Mouse (Mus musculus): ENCODE results near the gene Mgat5. TPM values are rescaled to one million over a fixed set of nuclear protein-coding genes. Genes with fewer than 3 reads are reported as not detected.

The Mgat5 gene
- polyA plus RNA-seq, 1 experiment: under 0.01 TPM

DNA sequence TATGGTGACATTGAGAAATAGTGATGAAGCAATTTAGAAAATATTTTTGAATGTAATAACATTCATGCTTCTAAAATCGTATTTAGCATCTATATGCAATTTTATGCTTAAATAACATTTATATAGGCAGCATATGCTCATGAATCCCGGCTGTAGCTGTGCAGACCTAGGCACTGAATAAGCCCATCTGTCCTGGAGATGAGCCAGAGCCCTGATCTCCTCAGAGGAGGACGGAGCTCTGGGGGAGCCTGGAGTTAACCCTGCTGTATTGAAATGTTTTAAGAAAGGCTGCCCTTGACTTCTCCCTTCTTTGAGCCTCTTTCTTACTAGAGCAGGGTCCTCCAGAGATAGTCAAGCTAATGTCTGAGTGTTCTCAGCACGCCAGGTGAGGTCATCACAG lies 217.8 kb downstream of the Mgat5 start:
- H3K4me1 ChIP-seq (ENCODE audit: control insufficient read depth): no peaks in the 10 kb centered on the region
- no peak for TF ChIP-seq TAL1 (IDR thresholded peaks at IDR 0.05; ENCODE audit: low read length)
- no peak for TF ChIP-seq GATA1 (IDR thresholded peaks at IDR 0.05; ENCODE audit: low read length)
- no peaks in the 10 kb centered on the region for H3K27me3 ChIP-seq (ENCODE audit: control insufficient read depth)
- no peaks in the 10 kb centered on the region for H3K36me3 ChIP-seq (ENCODE audit: control insufficient read depth)
- no peak overlapping the region for H3K4me3 ChIP-seq (replicated peaks)
- no peaks in the 10 kb centered on the region for H3K9me3 ChIP-seq (ENCODE audit: control insufficient read depth, low read length)

DNA sequence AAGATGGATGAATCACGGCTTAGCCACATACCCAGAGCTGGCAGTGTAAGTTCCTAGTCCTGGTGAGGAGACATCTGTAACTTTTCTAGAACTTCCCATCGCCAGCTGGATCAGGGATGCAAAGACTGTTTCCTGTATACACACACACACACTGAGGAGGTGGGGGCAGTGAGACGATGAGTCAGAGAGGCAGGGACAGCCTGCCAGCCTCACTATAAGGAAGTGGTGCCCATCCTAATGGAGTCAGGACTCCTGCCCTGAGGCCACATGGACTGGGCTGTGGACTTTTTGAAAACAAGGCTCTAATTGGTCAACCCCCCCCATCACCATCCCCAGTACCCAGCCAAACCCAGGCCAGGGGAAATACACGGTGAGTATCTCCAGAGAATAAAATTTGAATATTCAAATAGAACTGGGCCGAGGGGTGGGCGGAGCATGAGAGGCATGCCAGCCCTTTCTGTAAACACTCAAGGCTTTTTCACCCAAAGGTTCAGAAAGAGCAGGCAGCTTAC lies 220.3 kb downstream of the Mgat5 start:
- no peak overlapping the region for H3K4me3 ChIP-seq (replicated peaks)
- no peaks in the 10 kb centered on the region for H3K4me1 ChIP-seq (ENCODE audit: control insufficient read depth)
- H3K9me3 ChIP-seq (ENCODE audit: control insufficient read depth, low read length): no peaks in the 10 kb centered on the region
- H3K27me3 ChIP-seq (ENCODE audit: control insufficient read depth): no peaks in the 10 kb centered on the region
- H3K36me3 ChIP-seq (ENCODE audit: control insufficient read depth): no peaks in the 10 kb centered on the region
- TF ChIP-seq TAL1 (IDR thresholded peaks at IDR 0.05; ENCODE audit: low read length) (no peak), GATA1 (IDR thresholded peaks at IDR 0.05; ENCODE audit: low read length) (no peak)

GRCm38 (mm10) chr1:127430290-127430689 lies 225.5 kb downstream of the Mgat5 start:
- no peaks in the 10 kb centered on the region for H3K27me3 ChIP-seq (ENCODE audit: control insufficient read depth)
- H3K9me3 ChIP-seq (ENCODE audit: control insufficient read depth, low read length): no peaks in the 10 kb centered on the region
- no peak overlapping the region for H3K4me3 ChIP-seq (replicated peaks)
- TF ChIP-seq TAL1 (IDR thresholded peaks at IDR 0.05; ENCODE audit: low read length) (no peak), GATA1 (IDR thresholded peaks at IDR 0.05; ENCODE audit: low read length) (no peak)
- H3K4me1 ChIP-seq (ENCODE audit: control insufficient read depth): no peaks in the 10 kb centered on the region
- H3K36me3 ChIP-seq (ENCODE audit: control insufficient read depth): no peaks in the 10 kb centered on the region

GRCm38 (mm10) chr1:127434829-127435228 lies 230.0 kb downstream of the Mgat5 start:
- TF ChIP-seq GATA1 (IDR thresholded peaks at IDR 0.05; ENCODE audit: low read length) (no peak), TAL1 (IDR thresholded peaks at IDR 0.05; ENCODE audit: low read length) (no peak)

GRCm38 (mm10) chr1:127437091-127437490 lies 232.3 kb downstream of the Mgat5 start:
- Histone ChIP-seq H3K4me1 (ENCODE audit: control insufficient read depth) (no peaks in the 10 kb centered on the region), H3K9me3 (ENCODE audit: control insufficient read depth, low read length) (no peaks in the 10 kb centered on the region), H3K4me3 (replicated peaks) (no peak overlapping the region), H3K27me3 (ENCODE audit: control insufficient read depth) (no peaks in the 10 kb centered on the region), H3K36me3 (ENCODE audit: control insufficient read depth) (no peaks in the 10 kb centered on the region)
- TF ChIP-seq TAL1 (IDR thresholded peaks at IDR 0.05; ENCODE audit: low read length) (no peak), GATA1 (IDR thresholded peaks at IDR 0.05; ENCODE audit: low read length) (no peak)

More at GRCm38 (mm10) chr1:127434829-127435228, 230.0 kb downstream of the Mgat5 start:
- H3K4me3 ChIP-seq (replicated peaks): no peak overlapping the region
- H3K27me3 ChIP-seq (ENCODE audit: control insufficient read depth): no peaks in the 10 kb centered on the region
- H3K4me1 ChIP-seq (ENCODE audit: control insufficient read depth): no peaks in the 10 kb centered on the region
- H3K9me3 ChIP-seq (ENCODE audit: control insufficient read depth, low read length): no peaks in the 10 kb centered on the region
- no peaks in the 10 kb centered on the region for H3K36me3 ChIP-seq (ENCODE audit: control insufficient read depth)

- Histone ChIP-seq H3K4me3 (replicated peaks) (no peak overlapping the region), H3K9me3 (ENCODE audit: control insufficient read depth, low read length) (no peaks in the 10 kb centered on the region), H3K27me3 (ENCODE audit: control insufficient read depth) (no peaks in the 10 kb centered on the region), H3K36me3 (ENCODE audit: control insufficient read depth) (no peaks in the 10 kb centered on the region), H3K4me1 (ENCODE audit: control insufficient read depth) (no peaks in the 10 kb centered on the region)
- TF ChIP-seq GATA1 (IDR thresholded peaks at IDR 0.05; ENCODE audit: low read length) (no peak), TAL1 (IDR thresholded peaks at IDR 0.05; ENCODE audit: low read length) (no peak)
Observed at GRCm38 (mm10) chr1:127439452-127439891, 234.7 kb downstream of the Mgat5 start.

- H3K27me3 ChIP-seq (ENCODE audit: control insufficient read depth): no peaks in the 10 kb centered on the region
- no peaks in the 10 kb centered on the region for H3K36me3 ChIP-seq (ENCODE audit: control insufficient read depth)
- no peak overlapping the region for H3K4me3 ChIP-seq (replicated peaks)
- H3K9me3 ChIP-seq (ENCODE audit: control insufficient read depth, low read length): no peaks in the 10 kb centered on the region
- no peaks in the 10 kb centered on the region for H3K4me1 ChIP-seq (ENCODE audit: control insufficient read depth)
- no peak for TF ChIP-seq GATA1 (IDR thresholded peaks at IDR 0.05; ENCODE audit: low read length)
- no peak for TF ChIP-seq TAL1 (IDR thresholded peaks at IDR 0.05; ENCODE audit: low read length)
Observed at GRCm38 (mm10) chr1:127441007-127441406, 236.2 kb downstream of the Mgat5 start.

GRCm38 (mm10) chr1:127441736-127442135 lies 236.9 kb downstream of the Mgat5 start:
- no peak overlapping the region for H3K4me3 ChIP-seq (replicated peaks)
- no peaks in the 10 kb centered on the region for H3K9me3 ChIP-seq (ENCODE audit: control insufficient read depth, low read length)
- no peaks in the 10 kb centered on the region for H3K27me3 ChIP-seq (ENCODE audit: control insufficient read depth)
- H3K4me1 ChIP-seq (ENCODE audit: control insufficient read depth): no peaks in the 10 kb centered on the region
- H3K36me3 ChIP-seq (ENCODE audit: control insufficient read depth): no peaks in the 10 kb centered on the region
- TF ChIP-seq GATA1 (IDR thresholded peaks at IDR 0.05; ENCODE audit: low read length) (no peak), TAL1 (IDR thresholded peaks at IDR 0.05; ENCODE audit: low read length) (no peak)

GRCm38 (mm10) chr1:127442880-127443877 lies 238.4 kb downstream of the Mgat5 start:
- Histone ChIP-seq H3K27me3 (ENCODE audit: control insufficient read depth) (no peaks in the 10 kb centered on the region), H3K4me1 (ENCODE audit: control insufficient read depth) (no peaks in the 10 kb centered on the region), H3K36me3 (ENCODE audit: control insufficient read depth) (no peaks in the 10 kb centered on the region), H3K4me3 (replicated peaks) (no peak overlapping the region), H3K9me3 (ENCODE audit: control insufficient read depth, low read length) (no peaks in the 10 kb centered on the region)
- no peak for TF ChIP-seq TAL1 (IDR thresholded peaks at IDR 0.05; ENCODE audit: low read length)
- TF ChIP-seq GATA1 (IDR thresholded peaks at IDR 0.05; ENCODE audit: low read length): no peak

All from erythroblast, embryonic 14.5 days (primary cell).